ENCODE assay signal across 16 mouse cellular contexts in genomic region chr2:146594212-146594611, GRCm38 (mm10).
"Had no signal": no experiment of that assay in that cellular context is flagged by ENCODE, and none has a peak within 500 bp of the region (broad histone marks: within the 10 kb centered on the region; RNA-seq: fewer than 3 reads in every experiment).

No protein-coding gene starts in this region.

- H3K36me3 ChIP-seq: limb, embryonic 12.5 days; limb, embryonic 15.5 days; midbrain, embryonic 12.5 days; midbrain, embryonic 15.5 days; neural tube, embryonic 13.5 days had no signal

- ATAC-seq: liver, postnatal 0 days; lung, postnatal 0 days; midbrain, embryonic 15.5 days had no signal

- H3K4me1 ChIP-seq: limb, embryonic 12.5 days; limb, embryonic 15.5 days; midbrain, embryonic 12.5 days; midbrain, embryonic 15.5 days had no signal

- H3K27me3 ChIP-seq: limb, embryonic 12.5 days; limb, embryonic 15.5 days; midbrain, embryonic 12.5 days; midbrain, embryonic 15.5 days; neural tube, embryonic 13.5 days had no signal

- H3K27ac ChIP-seq: limb, embryonic 12.5 days; limb, embryonic 15.5 days; liver, embryonic 14.5 days; macrophage; midbrain, embryonic 12.5 days; midbrain, embryonic 15.5 days; neural tube, embryonic 13.5 days had no signal

- H3K4me2 ChIP-seq: limb, embryonic 12.5 days; limb, embryonic 15.5 days; liver, embryonic 11.5 days; lung, embryonic 14.5 days; midbrain, embryonic 12.5 days; midbrain, embryonic 15.5 days; neural tube, embryonic 13.5 days had no signal

- H3K9ac ChIP-seq: limb, embryonic 12.5 days; limb, embryonic 15.5 days; liver, embryonic 14.5 days; liver, postnatal 0 days; lung, embryonic 14.5 days; midbrain, embryonic 12.5 days; midbrain, embryonic 15.5 days; neural tube, embryonic 13.5 days had no signal

- DNase-seq: kidney, postnatal 14 days; kidney, postnatal 4 days; left cerebral cortex, postnatal 4 days; liver, postnatal 0 days; lung, embryonic 14.5 days; thymus, adult 18-20 months; thymus, postnatal 36 days had no signal

- H3K4me3 ChIP-seq: limb, embryonic 12.5 days; limb, embryonic 15.5 days; midbrain, embryonic 12.5 days; midbrain, embryonic 15.5 days; neural tube, embryonic 13.5 days had no signal

- H3K9me3 ChIP-seq: limb, embryonic 12.5 days; limb, embryonic 15.5 days; midbrain, embryonic 12.5 days; midbrain, embryonic 15.5 days; neural tube, embryonic 13.5 days had no signal
